Mouse (Mus musculus): ENCODE data around the gene Slc11a1. TPM values are rescaled to one million over a fixed set of nuclear protein-coding genes. Genes with fewer than 3 reads are reported as not detected.
A peak's percentile ranks its signal among the peaks of the same experiment; 100 is the strongest.

The Slc11a1 gene
- polyA plus RNA-seq, 1 experiment from 2014 or later, result 17.9 TPM

- H3K9me3 ChIP-seq (replicated peaks; ENCODE audit: control insufficient read depth, low read length), result no peaks in the 10 kb centered on the region
- H3K4me3 ChIP-seq (ENCODE audit: low read depth, low read length), result peak overlapping the region; percentile 20
- H3K27ac ChIP-seq (ENCODE audit: low read length), result peak overlapping the region; percentile 56
- no peaks in the 10 kb centered on the region for H3K36me3 ChIP-seq (ENCODE audit: control insufficient read depth, insufficient read depth)
- peaks cover 32% of the 10 kb centered on the region for H3K4me1 ChIP-seq (ENCODE audit: control insufficient read depth, low read depth, low read length)
- H3K4me2 ChIP-seq (ENCODE audit: low read depth, low read length), result peak overlapping the region; percentile 61
- WGBS (ENCODE audit: insufficient replicate concordance), result 32% methylated on average over 16 of the region's 16 CpGs
- peak overlapping the region; percentile 43 for H3K9ac ChIP-seq (ENCODE audit: low read depth, low read length)
- no peak for ATAC-seq (ENCODE audit: low read depth)
- no peaks in the 10 kb centered on the region for H3K27me3 ChIP-seq (ENCODE audit: control insufficient read depth, insufficient read depth, low read depth, low read length)
Measured at GRCm38 (mm10) chr1:74401015-74401702, 26.2 kb downstream of the Slc11a1 start.

- H3K4me1 ChIP-seq (ENCODE audit: control insufficient read depth, low read depth, low read length), result peaks cover 18% of the 10 kb centered on the region
- no peak overlapping the region for H3K9ac ChIP-seq (ENCODE audit: low read depth, low read length)
- no peaks in the 10 kb centered on the region for H3K36me3 ChIP-seq (ENCODE audit: control insufficient read depth, insufficient read depth)
- H3K4me2 ChIP-seq (ENCODE audit: low read depth, low read length), result no peak overlapping the region
- no peak for ATAC-seq (ENCODE audit: low read depth)
- H3K9me3 ChIP-seq (replicated peaks; ENCODE audit: control insufficient read depth, low read length), result no peaks in the 10 kb centered on the region
- H3K4me3 ChIP-seq (ENCODE audit: low read depth, low read length), result no peak overlapping the region
- H3K27ac ChIP-seq (ENCODE audit: low read length), result no peak overlapping the region
- 69% methylated on average over 4 of the region's 4 CpGs for WGBS (ENCODE audit: insufficient replicate concordance)
- H3K27me3 ChIP-seq (ENCODE audit: control insufficient read depth, insufficient read depth, low read depth, low read length), result no peaks in the 10 kb centered on the region
Measured at GRCm38 (mm10) chr1:74404206-74404605, 29.2 kb downstream of the Slc11a1 start.

- H3K27me3 ChIP-seq (ENCODE audit: control insufficient read depth, insufficient read depth, low read depth, low read length), result no peaks in the 10 kb centered on the region
- H3K4me1 ChIP-seq (ENCODE audit: control insufficient read depth, low read depth, low read length), result no peaks in the 10 kb centered on the region
- H3K4me3 ChIP-seq (ENCODE audit: low read depth, low read length), result no peak within 1 kb of the TSS
- no peak within 1 kb of the TSS for H3K9ac ChIP-seq (ENCODE audit: low read depth, low read length)
- no peaks in the 10 kb centered on the region for H3K9me3 ChIP-seq (replicated peaks; ENCODE audit: control insufficient read depth, low read length)
- 42% methylated on average over 15 of the region's 15 CpGs for WGBS (ENCODE audit: insufficient replicate concordance)
- H3K36me3 ChIP-seq (ENCODE audit: control insufficient read depth, insufficient read depth), result no peaks in the 10 kb centered on the region
- no peak within 1 kb of the TSS for H3K4me2 ChIP-seq (ENCODE audit: low read depth, low read length)
- no peak within 1 kb of the TSS for H3K27ac ChIP-seq (ENCODE audit: low read length)
- no peak for ATAC-seq (ENCODE audit: low read depth)
Measured at GRCm38 (mm10) chr1:74408589-74409504, 33.9 kb downstream of the Slc11a1 start, which contains the start of gene Vil1. Gene Vil1 (plus strand): TSS chr1:74409376.

GRCm38 (mm10) chr1:74411753-74412325 lies 36.8 kb downstream of the Slc11a1 start:
- Histone ChIP-seq H3K9ac (ENCODE audit: low read depth, low read length) (no peak overlapping the region), H3K27ac (ENCODE audit: low read length) (no peak overlapping the region), H3K9me3 (replicated peaks; ENCODE audit: control insufficient read depth, low read length) (peaks cover 8% of the 10 kb centered on the region; the same call in 1 of the 2 replicates), H3K27me3 (ENCODE audit: control insufficient read depth, insufficient read depth, low read depth, low read length) (no peaks in the 10 kb centered on the region), H3K36me3 (ENCODE audit: control insufficient read depth, insufficient read depth) (no peaks in the 10 kb centered on the region), H3K4me2 (ENCODE audit: low read depth, low read length) (no peak overlapping the region), H3K4me3 (ENCODE audit: low read depth, low read length) (no peak overlapping the region), H3K4me1 (ENCODE audit: control insufficient read depth, low read depth, low read length) (peaks cover 10% of the 10 kb centered on the region)
- no peak for ATAC-seq (ENCODE audit: low read depth)
- WGBS (ENCODE audit: insufficient replicate concordance), result 54% methylated on average over 2 of the region's 2 CpGs

GRCm38 (mm10) chr1:74412711-74413110 lies 37.7 kb downstream of the Slc11a1 start:
- no peaks in the 10 kb centered on the region for H3K36me3 ChIP-seq (ENCODE audit: control insufficient read depth, insufficient read depth)
- H3K27me3 ChIP-seq (ENCODE audit: control insufficient read depth, insufficient read depth, low read depth, low read length), result no peaks in the 10 kb centered on the region
- H3K9me3 ChIP-seq (replicated peaks; ENCODE audit: control insufficient read depth, low read length), result peaks cover 8% of the 10 kb centered on the region; the same call in 1 of the 2 replicates
- no peak overlapping the region for H3K9ac ChIP-seq (ENCODE audit: low read depth, low read length)
- H3K27ac ChIP-seq (ENCODE audit: low read length), result no peak overlapping the region
- 70% methylated on average over 8 of the region's 8 CpGs for WGBS (ENCODE audit: insufficient replicate concordance)
- H3K4me3 ChIP-seq (ENCODE audit: low read depth, low read length), result no peak overlapping the region
- peaks cover 10% of the 10 kb centered on the region for H3K4me1 ChIP-seq (ENCODE audit: control insufficient read depth, low read depth, low read length)
- no peak overlapping the region for H3K4me2 ChIP-seq (ENCODE audit: low read depth, low read length)
- ATAC-seq (ENCODE audit: low read depth), result no peak

GRCm38 (mm10) chr1:74415143-74415542 lies 40.1 kb downstream of the Slc11a1 start:
- 38% methylated on average over 4 of the region's 4 CpGs for WGBS (ENCODE audit: insufficient replicate concordance)

GRCm38 (mm10) chr1:74418747-74419439 lies 43.9 kb downstream of the Slc11a1 start:
- H3K27ac ChIP-seq (ENCODE audit: low read length), result no peak overlapping the region
- no peak for ATAC-seq (ENCODE audit: low read depth)
- 70% methylated on average over 17 of the region's 17 CpGs for WGBS (ENCODE audit: insufficient replicate concordance)

More at GRCm38 (mm10) chr1:74415143-74415542, 40.1 kb downstream of the Slc11a1 start:
- Histone ChIP-seq H3K9me3 (replicated peaks; ENCODE audit: control insufficient read depth, low read length) (peaks cover 8% of the 10 kb centered on the region; the same call in 1 of the 2 replicates), H3K27ac (ENCODE audit: low read length) (no peak overlapping the region), H3K27me3 (ENCODE audit: control insufficient read depth, insufficient read depth, low read depth, low read length) (no peaks in the 10 kb centered on the region), H3K36me3 (ENCODE audit: control insufficient read depth, insufficient read depth) (no peaks in the 10 kb centered on the region), H3K4me2 (ENCODE audit: low read depth, low read length) (no peak overlapping the region), H3K9ac (ENCODE audit: low read depth, low read length) (no peak overlapping the region), H3K4me3 (ENCODE audit: low read depth, low read length) (no peak overlapping the region), H3K4me1 (ENCODE audit: control insufficient read depth, low read depth, low read length) (peaks cover 10% of the 10 kb centered on the region)
- ATAC-seq (ENCODE audit: low read depth), result peak; percentile 78

GRCm38 (mm10) chr1:74419440-74419794 lies 44.4 kb downstream of the Slc11a1 start:
- Histone ChIP-seq H3K9ac (ENCODE audit: low read depth, low read length) (no peak overlapping the region), H3K4me1 (ENCODE audit: control insufficient read depth, low read depth, low read length) (peaks cover 5% of the 10 kb centered on the region), H3K36me3 (ENCODE audit: control insufficient read depth, insufficient read depth) (no peaks in the 10 kb centered on the region), H3K9me3 (replicated peaks; ENCODE audit: control insufficient read depth, low read length) (peaks cover 8% of the 10 kb centered on the region; the same call in 1 of the 2 replicates), H3K27me3 (ENCODE audit: control insufficient read depth, insufficient read depth, low read depth, low read length) (no peaks in the 10 kb centered on the region), H3K4me2 (ENCODE audit: low read depth, low read length) (no peak overlapping the region), H3K4me3 (ENCODE audit: low read depth, low read length) (no peak overlapping the region), H3K27ac (ENCODE audit: low read length) (no peak overlapping the region)
- 59% methylated on average over 9 of the region's 9 CpGs for WGBS (ENCODE audit: insufficient replicate concordance)
- ATAC-seq (ENCODE audit: low read depth), result no peak

More at GRCm38 (mm10) chr1:74418747-74419439, 43.9 kb downstream of the Slc11a1 start:
- Histone ChIP-seq H3K4me1 (ENCODE audit: control insufficient read depth, low read depth, low read length) (peaks cover 10% of the 10 kb centered on the region), H3K4me3 (ENCODE audit: low read depth, low read length) (no peak overlapping the region), H3K9me3 (replicated peaks; ENCODE audit: control insufficient read depth, low read length) (peaks cover 8% of the 10 kb centered on the region; the same call in 1 of the 2 replicates), H3K36me3 (ENCODE audit: control insufficient read depth, insufficient read depth) (no peaks in the 10 kb centered on the region), H3K9ac (ENCODE audit: low read depth, low read length) (no peak overlapping the region), H3K4me2 (ENCODE audit: low read depth, low read length) (no peak overlapping the region), H3K27me3 (ENCODE audit: control insufficient read depth, insufficient read depth, low read depth, low read length) (no peaks in the 10 kb centered on the region)
